Mouse (Mus musculus): ENCODE data around the gene Ap2s1. TPM values are rescaled to one million over a fixed set of nuclear protein-coding genes. Genes with fewer than 3 reads are reported as not detected.
A peak's percentile ranks its signal among the peaks of the same experiment; 100 is the strongest.

The Ap2s1 gene
- polyA plus RNA-seq, 2 experiments from 2014 or later: 60.7 to 73.1 TPM

DNA sequence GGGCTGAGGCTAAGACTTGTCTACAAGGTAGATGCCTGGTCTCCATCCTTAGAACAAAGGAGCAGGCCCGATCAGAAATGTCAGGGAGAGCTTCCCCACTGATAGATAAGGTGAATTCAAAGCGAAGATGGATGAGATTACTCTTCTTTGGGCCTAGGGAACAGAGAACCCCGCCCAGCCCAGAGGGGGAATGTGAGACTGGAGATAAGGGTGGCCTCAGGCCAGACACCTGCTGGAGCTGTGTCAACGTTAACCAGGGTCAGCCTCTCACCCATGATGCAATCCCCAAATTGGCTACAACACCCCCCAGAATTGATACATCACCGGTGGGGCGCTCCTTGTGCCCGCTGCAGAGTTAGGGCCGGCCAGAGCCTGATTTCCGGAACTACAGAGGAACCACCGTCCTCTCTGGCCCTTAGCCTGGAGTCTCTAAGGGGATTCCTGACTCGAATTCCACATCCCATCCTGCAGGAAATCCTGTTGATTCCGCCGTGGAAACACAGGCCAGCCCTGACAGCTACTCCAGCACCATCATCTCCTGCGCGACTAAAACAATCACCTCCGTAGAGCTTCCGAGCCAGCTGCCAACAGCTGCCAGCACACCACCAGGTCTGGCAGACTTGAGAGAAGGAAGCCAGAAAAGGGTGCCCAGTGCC, 17.3 kb downstream of the Ap2s1 start:
- ATAC-seq: no peak

DNA sequence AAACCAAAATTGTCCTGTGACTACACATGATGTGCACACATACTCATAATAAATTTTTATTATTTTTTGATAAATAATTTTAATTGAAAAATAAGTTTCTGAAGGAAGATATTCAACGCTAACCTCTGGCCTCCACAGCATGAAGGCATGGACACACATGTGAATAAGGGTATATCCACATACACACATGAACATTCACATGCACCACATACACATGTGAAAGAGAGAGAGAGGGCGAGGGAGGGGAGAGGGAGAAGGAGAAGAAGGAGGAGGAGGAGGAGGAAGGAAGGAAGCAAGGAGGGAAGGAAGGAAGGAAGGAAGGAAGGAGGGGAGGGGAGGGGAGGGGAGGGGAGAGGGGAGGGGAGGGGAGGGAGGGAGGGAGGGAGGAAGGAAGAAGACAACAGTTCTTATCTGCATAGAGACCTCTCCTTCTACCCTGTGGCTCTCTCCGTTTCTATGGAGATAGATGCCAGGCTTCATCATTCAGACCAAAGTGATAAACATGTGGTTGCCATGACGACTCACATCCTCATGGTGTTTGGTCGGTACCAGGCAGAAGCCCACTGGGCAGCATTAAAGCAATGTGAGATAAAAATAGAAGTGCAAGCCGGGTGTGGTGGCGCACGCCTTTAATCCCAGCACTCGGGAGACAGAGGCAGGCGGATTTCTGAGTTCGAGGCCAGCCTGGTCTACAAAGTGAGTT, 20.8 kb downstream of the Ap2s1 start:
- no peak for ATAC-seq

DNA sequence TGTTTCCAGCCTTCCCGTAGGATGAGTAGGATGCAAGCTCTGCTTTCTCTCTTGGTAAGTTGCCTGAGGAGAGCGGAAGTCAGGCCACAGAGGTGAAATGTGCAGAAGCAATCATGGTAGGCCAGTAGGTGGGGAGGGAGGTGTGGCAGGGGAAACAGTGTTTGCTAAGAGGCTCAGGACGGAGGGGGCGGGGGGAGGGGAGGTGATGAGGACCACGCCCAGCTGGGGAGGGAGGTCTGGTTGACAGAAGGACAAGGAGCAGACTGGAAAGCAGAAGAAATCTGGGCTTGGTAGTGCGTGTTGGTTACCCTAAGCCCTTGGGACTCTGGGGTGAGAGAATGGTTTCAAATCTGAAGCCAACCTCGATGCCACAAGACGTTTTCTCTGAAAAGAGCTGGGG, 22.1 kb downstream of the Ap2s1 start:
- peak; percentile 39 for ATAC-seq

DNA sequence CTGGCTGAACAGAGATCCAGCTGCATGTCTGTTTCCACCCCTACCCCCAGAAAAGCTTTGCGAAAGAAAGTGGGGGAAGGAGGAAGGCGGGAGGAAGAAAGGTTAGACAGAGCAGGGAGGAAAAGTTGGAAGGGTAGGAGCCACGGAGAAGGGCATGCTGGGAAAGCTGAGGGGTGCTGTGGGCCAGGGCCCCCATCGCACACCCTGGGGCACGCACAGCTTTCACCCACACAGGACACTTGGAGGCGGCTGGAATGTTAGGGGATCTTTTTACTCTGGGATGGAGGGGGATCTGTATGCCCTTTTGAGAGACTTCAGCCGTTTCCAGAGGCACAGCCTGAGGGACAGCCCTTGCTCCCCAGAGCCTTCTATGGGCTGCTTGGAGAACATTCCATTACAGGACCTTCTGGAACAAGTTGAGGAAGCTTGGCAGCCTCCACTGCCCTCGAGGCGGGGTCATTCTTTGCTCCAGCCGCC, 22.8 kb downstream of the Ap2s1 start:
- no peak for ATAC-seq

DNA sequence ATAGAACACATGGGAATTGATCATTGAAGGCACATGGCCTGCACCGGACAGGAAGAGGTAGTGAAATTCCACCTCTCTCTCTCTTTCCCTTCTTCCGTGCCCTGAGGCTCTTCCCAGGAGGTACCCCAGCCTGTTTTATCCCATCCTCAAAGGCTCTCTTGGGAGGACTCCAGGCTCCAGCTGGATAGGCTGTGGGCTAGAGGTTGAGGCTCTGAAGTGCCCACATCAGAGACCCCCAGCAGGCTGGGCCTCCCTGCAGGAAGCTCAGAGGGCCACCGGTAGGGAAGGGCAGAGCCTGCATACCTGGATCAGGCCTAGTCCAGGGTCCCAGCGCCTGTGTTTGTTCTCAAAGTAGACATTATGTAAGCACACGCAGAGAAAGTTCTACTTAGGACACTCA, 23.4 kb downstream of the Ap2s1 start:
- no peak for ATAC-seq

DNA sequence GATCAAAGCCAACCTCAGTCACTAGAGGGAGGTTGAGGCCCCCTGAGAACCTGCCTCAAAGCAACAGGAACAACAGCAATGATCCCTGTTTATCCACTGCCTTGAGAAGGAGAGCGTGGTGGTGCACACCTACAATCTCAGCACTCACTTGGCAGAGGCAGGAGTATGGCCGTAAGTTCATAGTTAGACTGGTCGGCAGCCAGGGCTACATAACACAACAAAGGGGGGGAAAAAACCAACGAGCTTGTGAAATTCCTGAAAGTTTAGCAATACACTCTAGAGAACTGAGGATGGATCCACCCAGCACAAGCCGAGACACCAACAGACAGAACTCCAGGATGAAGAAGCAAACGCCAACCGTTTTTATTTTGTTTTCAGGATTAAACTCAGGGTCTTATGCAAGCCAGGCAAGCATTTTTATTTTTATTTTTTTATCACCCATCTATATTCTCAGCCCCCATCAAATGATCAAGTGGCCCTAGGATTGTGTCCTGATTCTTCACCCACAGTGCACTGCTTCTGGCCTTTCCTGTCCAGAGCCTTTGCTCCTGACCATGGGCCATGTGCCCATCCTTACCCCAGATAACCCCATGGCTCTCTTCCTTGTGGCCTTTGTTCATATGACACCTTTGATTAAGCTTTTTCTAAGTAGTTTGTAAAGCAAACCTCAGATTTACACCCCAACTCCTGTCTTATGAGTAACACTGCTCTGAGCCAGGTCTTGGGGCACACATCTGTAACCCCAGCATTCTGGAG, 25.4 kb downstream of the Ap2s1 start:
- no peak for ATAC-seq

DNA sequence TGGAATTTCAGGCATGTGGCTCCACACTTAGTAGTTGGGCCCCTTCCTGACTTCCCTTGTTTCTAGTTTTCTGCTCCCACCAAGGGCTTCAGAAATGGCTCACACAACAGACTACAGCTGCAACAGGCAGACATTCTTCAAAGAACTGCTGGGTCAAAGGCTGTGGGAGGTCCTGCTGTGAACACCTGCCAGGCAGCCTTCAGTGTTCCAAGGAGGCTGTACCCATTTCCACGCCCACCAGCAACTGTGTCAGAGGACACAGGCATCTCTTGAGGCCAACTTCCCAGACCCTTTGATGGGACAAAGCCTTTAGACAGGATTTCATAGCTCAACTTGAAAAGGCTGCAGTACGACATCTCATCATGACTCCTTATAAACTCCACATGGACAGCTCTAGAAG, 28.2 kb downstream of the Ap2s1 start:
- ATAC-seq: no peak

DNA sequence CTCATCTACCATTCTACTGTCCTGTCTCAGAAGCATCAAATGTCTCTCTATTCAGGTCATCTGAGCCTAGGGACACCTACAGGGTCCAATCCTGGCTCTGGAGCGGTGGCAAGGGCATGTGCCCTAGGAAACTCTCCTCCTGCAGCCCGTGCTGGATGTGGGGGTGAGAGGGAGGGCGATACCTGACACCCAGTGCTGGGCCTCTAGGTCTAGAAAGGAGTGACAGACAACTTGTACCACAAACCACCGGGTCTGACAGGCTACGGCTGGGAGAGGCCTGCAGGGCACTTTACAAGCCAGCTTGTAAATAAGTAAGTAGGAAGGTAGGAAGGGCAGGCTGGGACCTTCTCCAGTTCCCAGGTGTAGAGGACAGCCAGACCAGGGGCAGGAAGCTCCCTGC, 37.7 kb downstream of the Ap2s1 start:
- ATAC-seq: no peak

DNA sequence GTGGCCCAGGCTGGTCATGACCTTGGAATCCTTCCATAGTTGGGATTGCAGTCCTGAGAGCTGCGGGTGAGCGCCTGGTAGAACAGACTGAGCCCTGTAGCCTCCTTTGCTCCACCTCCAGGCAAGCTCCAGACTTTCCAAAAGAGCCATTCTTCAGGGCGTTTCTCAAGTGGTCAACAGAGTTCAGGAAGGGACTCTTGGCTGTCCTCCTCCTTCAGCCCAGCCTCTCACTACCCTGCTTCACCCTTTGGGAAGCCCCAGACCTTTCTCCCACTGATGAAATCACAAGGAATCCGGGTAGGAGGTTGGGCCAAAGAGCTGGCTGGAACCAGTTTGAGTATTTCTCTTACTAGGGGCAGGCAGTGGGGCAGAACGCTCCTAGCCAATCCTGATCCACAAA, 41.9 kb downstream of the Ap2s1 start:
- ATAC-seq: no peak

DNA sequence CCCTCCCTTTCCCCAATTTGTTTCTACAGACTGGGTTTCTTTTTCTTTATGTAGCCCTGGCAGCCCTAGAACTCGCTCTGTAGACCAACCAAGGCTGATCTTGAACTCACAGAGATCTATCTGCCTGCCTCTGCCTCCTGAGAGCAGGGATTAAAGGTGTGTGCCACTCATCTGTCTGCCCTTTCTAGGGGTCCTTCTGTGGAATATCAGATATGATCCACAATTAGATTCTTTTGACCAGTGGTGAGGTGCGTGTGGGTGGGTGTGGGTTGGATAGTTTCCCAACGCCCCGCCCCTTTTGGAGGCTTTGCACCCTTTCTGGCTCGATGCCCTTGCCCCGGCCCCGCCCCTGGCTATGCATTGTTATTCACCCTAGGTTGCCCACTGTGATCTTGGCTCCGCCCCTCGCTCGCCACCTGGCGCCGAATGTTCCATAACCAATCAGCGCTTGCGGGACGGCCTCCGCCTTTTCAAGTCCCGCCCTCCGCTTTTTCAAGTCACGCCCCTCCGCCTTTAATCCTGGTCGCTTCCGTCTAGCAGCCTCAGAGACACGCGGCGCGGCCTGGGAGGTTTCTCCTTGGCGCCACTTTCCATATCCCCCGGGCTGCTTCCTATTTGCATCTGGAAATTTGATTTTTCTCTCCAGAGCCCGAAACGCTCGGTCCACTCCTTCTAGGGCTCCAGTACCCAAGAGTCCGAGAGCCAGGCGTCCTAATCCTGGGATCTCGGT, 42.8 kb downstream of the Ap2s1 start, which contains the start of gene Slc1a5:
Slc1a5 (plus strand) TSS at position 516 of the 730 bp plus-strand sequence.
- peak; percentile 89 for ATAC-seq

DNA sequence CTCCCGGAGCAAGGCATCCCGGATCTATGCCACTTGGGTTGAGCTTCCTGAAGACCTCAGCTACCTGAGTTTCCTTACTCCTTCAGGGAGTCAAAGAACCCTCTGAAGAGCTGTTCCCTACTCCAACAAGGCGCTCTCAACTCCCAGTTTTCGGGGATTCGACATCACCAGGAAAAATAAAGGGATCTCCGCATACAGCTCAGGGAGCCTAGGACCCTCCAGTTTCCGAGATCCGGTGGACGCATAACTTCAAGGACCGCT, 43.3 kb downstream of the Ap2s1 start:
- ATAC-seq: no peak

DNA sequence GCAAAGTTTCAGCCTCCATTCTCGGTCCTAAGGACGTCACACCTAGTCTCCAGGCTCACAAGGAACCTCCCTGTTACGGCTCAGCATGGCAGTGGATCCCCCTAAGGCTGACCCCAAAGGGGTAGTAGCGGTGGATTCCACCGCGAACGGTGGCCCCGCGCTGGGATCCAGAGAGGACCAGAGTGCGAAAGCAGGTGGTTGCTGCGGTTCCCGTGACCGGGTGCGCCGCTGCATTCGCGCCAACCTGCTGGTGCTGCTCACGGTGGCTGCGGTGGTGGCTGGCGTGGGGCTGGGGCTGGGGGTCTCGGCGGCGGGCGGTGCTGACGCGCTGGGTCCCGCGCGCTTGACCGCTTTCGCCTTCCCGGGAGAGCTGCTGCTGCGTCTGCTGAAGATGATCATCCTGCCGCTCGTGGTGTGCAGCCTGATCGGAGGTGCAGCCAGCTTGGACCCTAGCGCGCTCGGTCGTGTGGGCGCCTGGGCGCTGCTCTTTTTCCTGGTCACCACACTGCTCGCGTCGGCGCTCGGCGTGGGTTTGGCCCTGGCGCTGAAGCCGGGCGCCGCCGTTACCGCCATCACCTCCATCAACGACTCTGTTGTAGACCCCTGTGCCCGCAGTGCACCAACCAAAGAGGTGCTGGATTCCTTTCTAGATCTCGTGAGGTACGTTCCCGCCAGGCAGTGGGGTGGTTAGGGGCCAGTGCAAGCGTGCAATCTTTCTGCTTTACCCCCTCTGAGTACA, 43.8 kb downstream of the Ap2s1 start:
- ATAC-seq: peak; percentile 5

DNA sequence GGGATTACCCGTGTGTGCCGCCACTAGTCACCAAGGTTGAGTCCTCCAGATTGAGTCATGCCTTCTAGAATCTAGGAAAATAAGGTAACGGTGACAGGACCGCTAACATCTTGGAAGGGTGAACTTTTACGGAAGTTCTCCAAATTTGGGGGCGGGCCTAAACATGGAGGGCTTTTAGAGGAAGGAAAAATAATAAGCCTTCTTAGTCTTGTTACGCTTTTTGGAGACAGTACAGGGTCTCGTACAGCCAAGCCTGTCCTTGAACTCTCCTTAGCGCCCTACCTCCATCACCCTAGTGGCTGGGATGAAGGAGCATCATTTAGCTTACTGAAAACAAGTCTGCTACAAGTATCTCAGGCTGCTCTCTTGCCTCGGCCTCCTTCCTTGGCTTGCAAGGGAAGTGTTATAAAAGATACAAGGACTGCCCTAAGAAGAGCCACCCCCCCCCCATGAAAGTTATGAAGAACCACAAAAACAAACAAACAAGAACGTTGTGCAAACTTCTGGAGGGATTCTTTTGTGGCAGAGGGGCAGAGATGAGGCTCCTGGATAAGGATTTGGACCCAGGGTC, 44.4 kb downstream of the Ap2s1 start:
- ATAC-seq: no peak

DNA sequence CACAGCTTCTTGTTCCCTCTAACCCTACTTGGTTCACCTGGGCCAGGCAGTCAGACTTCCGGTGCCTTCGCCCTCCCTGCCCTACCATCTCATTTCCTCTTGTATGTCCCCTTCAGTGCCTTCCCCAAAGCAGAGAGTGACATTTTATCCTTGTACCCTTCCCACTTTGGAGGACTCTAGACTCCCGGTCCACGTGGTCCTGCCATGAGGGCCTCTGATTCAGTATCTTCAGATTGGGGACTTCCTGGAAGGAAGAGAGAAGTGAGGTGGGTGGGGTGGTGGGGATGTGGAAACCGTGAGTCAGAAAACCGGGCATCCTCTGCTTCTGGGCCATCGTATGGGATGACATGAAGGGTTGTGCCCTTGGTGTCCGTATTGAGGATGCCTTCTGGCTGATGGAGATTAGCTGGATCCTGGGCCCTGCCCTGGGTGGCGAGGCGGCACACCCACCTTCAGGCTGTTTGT, 45.0 kb downstream of the Ap2s1 start:
- peak; percentile 35 for ATAC-seq

DNA sequence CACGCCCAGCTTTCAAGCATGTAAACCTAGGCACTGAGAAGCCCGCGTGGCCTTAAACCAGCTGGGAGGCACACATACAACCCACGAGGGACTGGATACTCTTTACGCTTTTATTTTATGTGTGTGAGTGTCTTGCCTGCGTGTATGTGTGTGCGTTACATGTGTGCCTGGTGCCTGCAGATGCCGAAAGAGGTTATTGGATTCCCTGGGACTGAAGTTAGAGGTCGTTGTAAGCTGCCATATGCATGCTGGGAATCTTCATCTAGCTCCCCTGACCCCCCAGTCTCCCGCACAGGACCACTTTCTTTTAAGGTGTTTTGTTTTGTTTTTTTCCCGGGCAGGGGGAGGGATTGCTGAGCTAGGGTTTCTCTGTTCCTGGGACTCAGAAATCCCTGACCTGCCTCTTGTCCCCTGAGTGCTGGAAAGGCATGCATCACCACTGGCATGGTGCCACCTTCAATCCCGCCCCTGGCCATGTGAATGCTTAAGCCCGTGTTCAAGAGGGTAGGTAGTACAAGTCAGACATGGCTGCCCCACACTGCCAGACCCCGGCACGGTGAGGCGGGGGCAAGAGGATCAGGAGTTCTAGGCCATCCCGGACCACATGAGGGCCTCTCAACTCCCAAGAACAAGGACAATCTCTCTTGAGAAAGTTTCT, 45.7 kb downstream of the Ap2s1 start:
- no peak for ATAC-seq

DNA sequence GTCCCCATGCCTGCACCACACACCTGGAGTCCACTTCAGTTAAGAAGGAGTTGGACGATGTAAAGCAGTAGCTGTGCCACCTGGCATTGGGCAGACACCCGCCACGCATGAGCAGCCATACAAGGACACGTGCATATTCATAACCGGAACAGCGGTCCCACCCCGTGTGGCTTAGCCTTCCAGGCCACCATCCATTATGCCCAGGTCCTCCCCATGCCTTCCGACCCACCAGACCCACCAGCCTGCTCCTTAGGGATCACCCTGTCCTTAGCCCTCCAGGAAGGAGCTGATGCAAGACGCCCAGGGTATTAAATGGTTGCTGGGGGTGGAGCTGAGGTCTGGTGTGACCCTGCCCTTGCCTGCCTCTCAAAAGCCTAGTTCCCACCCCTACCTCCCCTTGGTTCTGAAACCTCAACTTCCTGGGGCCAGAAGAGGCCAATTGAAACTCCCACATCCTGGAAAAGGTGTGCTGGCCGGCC, 46.3 kb downstream of the Ap2s1 start:
- ATAC-seq: no peak

DNA sequence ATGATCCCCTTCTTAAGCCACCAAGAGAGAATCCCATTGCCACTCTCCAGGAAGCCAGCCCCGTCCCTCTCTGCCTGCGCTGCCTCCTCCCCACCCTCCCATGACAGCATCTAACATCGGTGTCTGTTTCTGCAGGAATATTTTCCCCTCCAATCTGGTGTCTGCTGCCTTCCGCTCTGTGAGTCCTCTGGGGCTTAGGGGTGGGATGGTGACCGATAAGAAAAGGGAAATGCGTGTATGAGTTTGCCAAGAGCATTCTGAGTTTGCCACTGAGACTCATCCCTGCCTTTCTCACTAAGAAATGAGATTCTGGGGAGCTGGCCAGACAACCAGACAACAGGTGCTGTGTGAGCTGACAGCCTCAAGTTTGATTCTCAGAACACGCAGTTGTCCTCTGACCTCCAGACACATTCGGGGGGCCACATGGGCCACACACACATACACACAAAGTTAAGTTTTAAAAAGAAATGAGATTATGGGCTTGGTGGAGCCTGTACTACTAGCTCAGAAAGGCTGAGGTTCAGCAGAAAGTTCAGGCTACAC, 47.4 kb downstream of the Ap2s1 start:
- no peak for ATAC-seq

DNA sequence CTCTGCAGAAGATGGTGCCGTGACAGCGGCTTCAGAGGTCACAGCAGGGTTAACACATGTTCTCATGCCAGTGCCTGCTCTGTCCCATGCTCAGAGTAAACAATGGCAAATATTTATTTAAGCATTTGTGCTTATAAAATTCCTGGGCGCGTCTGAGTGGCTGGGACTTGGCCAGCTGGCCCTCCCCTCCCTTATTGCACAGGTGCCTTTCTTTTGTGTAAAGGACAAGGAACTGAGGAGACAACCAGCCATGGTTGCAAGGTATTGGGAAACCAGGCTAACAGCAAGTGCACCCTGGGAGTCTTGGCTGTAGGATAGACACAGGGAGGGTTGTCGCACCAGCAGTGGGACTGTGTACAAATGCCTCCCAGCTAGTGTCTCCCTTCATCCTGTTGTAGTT, 54.1 kb downstream of the Ap2s1 start:
- ATAC-seq: no peak

DNA sequence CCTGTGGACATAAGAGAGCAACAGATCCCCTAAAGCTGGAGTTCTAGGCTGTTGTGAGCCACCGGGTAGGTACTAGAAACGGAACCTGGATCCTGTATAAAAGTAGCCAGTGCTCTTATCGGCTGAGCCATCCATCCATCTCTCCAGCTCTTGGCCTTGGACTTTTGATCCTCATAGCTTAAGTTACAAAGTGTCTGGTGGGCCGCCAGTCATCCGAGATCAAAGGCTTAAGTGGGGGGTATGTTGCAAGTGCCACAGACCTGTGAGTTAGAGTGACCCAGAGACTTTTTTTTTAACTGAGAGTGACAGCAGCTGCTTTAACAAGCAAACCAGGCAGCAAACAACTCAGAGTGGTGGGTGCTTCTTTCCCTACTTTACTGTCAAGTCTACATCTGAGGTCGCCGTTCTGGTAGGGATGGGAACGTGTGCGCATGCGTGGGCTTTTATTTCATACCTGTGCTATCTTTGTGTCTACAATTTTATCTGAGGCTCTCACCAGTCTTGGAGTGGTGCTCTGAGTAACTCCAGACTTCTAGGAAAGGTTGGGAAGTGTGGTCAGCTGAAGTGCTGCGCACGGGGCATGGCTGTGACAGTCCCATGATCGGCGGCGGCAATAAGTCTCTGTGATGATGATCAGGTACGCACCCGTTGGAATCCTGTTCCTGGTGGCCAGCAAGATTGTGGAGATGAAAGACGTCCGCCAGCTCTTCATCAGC, 55.0 kb downstream of the Ap2s1 start:
- no peak for ATAC-seq

DNA sequence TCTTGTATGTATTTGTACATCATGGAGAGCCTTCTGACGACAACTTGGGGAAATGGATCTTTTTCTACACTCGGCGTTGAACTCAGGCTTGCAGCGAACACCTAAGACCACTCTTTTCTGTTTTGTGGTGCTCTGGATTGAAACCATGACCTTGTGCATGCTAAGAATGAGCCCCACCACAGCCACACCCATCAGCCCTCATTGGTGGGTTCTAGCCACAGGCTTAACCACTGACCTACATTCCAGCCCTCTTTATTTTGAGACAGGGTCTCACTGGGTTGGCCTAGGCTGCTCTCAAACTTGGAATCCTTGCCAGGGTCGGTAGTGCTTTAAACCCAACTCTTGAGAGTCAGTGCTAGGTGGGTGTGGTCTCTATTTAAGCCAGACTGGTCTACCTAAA, 56.7 kb downstream of the Ap2s1 start:
- ATAC-seq: no peak
